Mouse (Mus musculus) testis, postnatal 14 days (tissue): ENCODE results near the gene Vps37b.
A peak's percentile ranks its signal among the peaks of the same experiment; 100 is the strongest.

Experiments
- DNase-seq: peaks from one replicate; pipeline ENCODE4 v3.0.0; 2021; ENCODE audit warnings: low spot score

Vps37b gene

GRCm38 (mm10) chr5:123978131-123978530 is 53.9 kb downstream of the Vps37b start:
- DNase-seq, result no peak

DNA sequence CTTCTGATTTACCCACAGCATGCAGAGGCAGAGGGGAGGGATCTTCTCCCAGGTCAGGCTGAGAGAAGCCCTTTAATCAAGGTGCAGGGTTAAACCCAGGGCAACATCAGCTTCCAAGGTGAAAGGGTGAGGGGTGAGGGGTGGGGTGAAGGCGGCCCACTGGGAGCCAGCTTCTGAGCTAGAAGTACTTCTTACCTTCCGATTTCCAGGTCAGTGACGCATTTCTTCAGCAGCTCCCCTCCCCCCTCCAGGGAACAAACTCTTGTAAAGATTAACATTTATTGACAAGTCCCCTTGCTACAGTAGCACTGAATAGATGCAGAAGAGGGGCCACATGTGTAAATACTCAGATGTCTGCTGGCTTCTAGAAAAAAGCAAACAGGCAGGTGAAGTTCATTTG is 54.8 kb downstream of the Vps37b start:
- no peak for DNase-seq

GRCm38 (mm10) chr5:123975668-123976180 is 56.3 kb downstream of the Vps37b start:
- no peak for DNase-seq

DNA sequence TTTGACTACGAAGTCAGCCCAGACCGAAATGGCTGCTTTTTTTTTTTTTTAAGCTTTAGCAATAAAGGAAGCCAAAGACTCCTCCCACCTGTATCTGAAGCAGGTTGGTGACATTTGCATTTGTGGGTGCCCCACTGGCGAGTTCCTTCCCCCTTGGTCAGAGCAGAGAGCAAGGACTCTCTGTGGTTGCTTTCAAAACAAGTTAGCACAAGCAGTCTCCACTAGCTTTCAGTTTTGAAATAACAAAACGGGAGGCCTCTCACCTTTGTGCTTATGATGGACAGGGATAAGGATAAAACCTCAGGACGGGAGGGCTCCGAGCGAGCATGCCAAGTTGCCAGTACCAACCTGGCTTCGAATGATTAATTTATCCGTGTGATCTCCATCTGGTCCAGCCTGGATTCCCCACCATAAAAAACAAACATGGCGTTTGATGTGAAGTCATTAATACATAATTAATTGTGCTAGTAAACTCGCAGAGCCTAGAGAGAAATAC is 57.4 kb downstream of the Vps37b start:
- no peak for DNase-seq

DNA sequence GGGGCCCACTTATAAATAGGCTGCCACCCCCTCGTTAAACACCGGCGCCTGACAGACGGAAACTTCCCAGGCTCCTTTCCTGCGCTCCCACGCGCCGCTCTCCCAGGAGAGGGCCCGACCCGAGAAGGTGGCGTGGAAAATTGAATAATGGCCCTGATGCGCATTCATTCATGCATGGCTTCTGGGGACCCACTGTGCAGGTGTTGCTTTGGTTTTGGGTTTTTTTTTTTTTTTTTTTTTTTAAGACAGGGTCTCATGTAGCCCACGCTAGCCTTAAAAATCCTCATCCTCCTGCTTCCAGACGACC is 57.9 kb downstream of the Vps37b start:
- no peak for DNase-seq

DNA sequence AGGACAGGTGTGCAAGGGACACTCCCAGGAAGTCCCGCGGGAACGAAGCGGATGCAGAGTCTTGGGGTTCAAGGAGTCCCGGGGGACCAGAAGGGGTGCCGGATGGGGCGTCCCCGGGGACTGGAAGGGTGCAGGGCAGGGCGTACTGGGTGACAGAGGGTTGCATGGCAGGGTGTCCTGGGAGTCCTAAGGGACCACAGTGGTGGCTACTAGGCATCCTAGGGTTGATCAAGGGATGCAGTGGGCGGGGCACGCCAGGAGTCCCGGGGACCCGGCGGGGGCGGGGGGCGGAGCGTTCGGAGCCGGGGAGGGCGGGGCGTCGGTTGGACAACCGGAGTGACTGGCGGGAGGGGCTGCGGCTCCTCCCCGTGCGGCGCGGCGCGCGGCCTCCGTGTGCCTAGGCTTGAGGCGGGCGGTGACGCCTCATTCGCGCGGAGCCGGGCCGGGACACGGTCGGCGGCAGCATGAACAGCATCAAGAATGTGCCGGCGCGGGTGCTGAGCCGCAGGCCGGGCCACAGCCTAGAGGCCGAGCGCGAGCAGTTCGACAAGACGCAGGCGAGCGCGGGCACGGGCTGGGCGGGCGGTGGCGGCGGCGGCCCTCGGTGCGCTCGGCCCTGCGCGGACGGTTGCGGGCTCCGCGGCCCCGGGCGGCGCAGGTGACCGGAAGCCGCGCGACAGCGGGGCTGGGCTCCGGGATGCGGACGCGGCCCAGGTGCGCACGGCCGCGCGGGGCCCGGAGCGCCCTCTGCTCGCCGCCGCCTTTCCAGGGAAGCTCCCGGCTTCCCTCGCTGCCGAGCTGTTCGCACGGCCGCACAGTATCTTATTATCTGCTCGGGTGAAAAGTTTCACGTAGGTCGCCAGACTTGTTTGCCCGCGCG is 58.5 kb downstream of the Vps37b start, which contains the start of gene Hip1r:
TSS of gene Hip1r (plus strand) at position 330 of the 880 bp plus-strand sequence.
- DNase-seq, result peak; percentile 79

DNA sequence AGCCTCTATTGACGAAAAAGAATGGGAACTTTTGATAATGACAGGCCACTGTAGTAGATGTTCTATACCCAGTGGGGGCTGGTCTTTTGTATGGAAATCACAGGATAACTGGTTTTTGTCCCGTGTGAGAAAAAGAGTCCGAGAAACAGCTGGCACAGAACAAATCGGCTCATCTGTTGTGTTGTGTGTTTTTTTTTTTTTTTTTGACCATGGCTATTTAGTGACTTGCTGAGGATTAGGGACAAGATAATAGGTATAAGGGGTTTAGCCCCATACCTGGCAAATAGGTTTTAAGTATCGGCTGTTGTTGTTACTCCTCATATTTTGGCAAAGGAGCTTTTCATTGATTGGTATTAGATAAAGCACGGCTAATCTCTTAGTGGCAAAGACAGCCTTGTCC is 59.6 kb downstream of the Vps37b start:
- no peak for DNase-seq

GRCm38 (mm10) chr5:123970576-123970975 is 61.5 kb downstream of the Vps37b start:
- no peak for DNase-seq

GRCm38 (mm10) chr5:123969216-123969615 is 62.9 kb downstream of the Vps37b start:
- no peak for DNase-seq

DNA sequence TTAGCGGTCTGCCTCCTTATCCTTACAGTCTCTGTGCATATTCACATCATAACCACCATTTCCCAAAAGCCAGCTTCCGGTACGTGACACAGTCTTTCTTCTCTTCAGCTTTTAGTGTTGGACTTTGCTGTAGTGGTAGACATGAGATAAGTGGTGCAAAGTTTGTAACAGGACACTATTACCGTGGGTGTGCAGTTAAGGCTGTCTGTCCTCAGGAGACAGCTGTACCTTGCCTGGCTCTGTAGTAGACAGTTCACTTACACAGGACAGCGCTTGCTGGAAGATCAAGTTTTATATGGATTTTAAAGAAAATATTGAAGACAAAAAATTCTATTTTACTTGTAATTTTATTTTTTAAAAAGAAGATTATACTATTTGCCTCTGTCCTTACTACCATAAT is 63.6 kb downstream of the Vps37b start:
- DNase-seq, result no peak

DNA sequence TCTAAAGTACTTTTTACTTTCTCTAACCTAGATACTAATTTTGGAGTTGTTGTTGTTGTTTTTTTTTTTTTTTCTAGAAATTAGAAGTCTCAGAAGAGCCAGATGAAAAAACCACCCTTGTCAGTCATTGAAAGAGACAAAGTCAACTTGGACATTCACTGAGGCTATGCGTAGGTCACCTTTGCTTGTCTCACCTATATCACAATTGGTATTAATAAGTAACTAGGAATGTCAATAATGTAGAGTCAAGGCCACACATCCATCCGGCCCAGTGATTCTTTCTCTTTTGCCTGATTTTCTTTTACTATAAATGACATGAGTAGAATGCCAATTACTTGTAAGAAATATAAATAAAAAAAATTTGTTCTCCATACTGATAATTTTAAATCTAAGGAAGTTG is 65.3 kb downstream of the Vps37b start:
- no peak for DNase-seq

GRCm38 (mm10) chr5:123964208-123964607 is 67.9 kb downstream of the Vps37b start:
- DNase-seq, result no peak

DNA sequence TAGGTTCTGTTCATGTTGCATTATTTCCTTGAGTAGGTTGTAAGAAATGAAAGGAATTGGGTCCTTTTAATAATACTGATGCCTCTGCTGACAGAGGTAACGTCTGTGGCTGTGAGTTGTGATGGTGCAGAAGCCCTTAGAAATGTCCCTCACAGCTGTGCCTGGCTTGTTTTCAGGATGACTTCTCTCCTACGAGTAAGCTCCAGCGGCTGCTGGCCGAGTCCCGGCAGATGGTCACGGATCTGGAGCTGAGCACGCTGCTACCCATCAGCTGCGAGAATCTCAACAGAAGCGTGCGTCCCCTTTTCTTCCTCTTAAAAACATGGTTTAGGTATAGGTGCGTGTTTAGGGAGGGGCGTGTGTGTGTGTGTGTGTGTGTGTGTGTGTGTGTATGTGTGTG is 71.0 kb downstream of the Vps37b start:
- no peak for DNase-seq

DNA sequence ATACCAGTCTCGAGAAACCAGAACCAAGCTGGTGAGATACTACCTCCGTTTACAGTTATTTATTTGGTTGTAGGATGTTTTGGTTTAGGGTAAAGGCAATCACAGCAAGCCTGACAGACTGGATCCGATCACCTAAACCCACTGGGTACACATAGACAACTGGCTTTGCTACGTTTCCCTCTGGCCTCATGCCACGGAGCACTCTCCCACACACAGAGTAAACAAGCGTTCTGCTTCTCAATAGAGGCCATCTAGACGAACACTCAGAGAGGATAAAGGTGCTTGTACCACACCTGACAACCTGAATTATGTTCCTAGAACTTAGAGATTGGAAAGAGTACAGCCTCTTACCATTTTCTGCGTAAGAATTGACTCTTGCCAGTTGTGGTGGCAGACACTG is 71.9 kb downstream of the Vps37b start:
- no peak for DNase-seq

DNA sequence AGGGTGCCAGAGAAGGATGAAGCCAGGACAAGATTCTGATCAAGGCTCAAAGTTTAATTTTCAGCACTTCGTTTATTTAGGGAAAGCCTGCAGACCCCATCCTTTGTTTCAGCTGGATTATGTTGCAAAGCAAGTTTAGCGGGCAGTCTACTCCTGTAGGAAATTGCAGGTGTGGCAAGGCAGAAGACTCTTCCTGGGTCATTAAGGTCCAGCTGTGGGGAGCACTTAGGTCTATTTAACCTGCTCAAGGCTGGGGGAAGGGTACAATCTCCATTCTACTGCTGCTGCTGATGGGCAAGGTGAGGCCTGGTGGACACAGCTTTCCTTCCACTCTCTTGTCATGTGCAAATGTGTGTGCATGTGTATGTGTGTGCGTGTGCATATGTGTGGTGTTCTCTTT is 73.1 kb downstream of the Vps37b start:
- no peak for DNase-seq

DNA sequence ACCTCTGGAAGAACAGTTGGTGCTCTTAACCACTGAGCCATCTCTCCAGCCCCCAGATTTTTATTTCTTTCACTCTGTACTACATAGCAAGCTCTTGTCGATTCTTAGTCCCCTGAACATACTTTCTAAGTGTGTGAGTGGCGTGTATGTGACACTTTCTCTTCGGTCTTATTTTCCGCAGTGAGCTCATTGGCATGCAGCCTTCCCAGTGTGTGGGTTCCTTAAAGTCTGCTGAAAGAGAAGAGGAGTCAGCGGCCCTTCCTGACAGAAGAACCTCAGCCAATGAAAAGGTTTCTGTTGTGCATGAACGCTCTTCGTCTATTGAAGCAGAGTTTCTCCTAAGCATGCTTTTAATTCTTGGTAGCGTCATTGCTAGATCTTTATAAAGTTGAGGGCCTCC is 74.9 kb downstream of the Vps37b start:
- DNase-seq, result no peak
